Mouse (Mus musculus) C2C12 (cell line): ENCODE data around the gene Zfp687.

Source experiments
- CEBPB ChIP-seq: IDR thresholded peaks from one replicate; pipeline ENCODE4 v1.6.1; 2011; ENCODE audit warnings: low read depth, mild to moderate bottlenecking, control low read depth, moderate library complexity
- CTCF ChIP-seq: IDR thresholded peaks from one replicate; pipeline ENCODE4 v1.5.1; 2011; ENCODE audit not compliant: control insufficient read depth, insufficient read depth, insufficient read length
- FOSL1 ChIP-seq: IDR thresholded peaks from one replicate; pipeline ENCODE4 v1.8.0; 2011; ENCODE audit warnings: mild to moderate bottlenecking, low read length; ENCODE audit not compliant: poor library complexity, insufficient read depth, severe bottlenecking
- MAX ChIP-seq: IDR thresholded peaks from one replicate; pipeline ENCODE4 v1.6.1; 2011; ENCODE audit warnings: mild to moderate bottlenecking, control low read depth
- MYOD1 ChIP-seq: IDR thresholded peaks from one replicate; pipeline ENCODE4 v1.6.1; 2011; ENCODE audit warnings: low read depth; ENCODE audit not compliant: control insufficient read depth, insufficient read length
- MYOG ChIP-seq: IDR thresholded peaks from one replicate; pipeline ENCODE4 v1.6.1; 2011; ENCODE audit not compliant: control insufficient read depth, insufficient read length; ENCODE audit errors: extremely low read depth
- USF1 ChIP-seq: IDR thresholded peaks from one replicate; pipeline ENCODE4 v1.6.1; 2011; ENCODE audit warnings: low read depth, mild to moderate bottlenecking, control low read depth, moderate library complexity

DNA sequence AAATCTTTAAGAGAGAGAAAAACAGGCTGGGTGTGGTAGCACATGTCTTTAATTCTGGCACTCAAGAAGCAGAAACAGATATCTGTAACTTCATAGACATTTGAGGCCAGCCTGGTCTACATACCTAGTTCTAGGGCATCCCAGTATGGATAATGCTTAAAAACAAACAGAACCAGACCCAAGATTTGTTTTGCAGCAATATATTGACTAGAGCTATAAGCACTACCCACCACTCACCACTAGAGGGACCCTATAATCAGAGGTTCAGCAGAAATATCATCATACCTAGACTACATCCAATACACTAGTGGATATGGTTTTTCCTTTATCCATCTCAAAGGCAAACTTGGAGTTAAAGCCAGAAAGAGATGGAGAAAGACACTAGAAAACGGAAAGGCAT is 37.7 kb upstream of the Zfp687 start:
- TF ChIP-seq MYOG (no peak), USF1 (no peak), MYOD1 (no peak), CTCF (no peak), CEBPB (no peak), MAX (no peak), FOSL1 (no peak)
